Mouse (Mus musculus): ENCODE data around the gene Smchd1. TPM values are rescaled to one million over a fixed set of nuclear protein-coding genes. Genes with fewer than 3 reads are reported as not detected.

The Smchd1 gene
- 71.0 and 76.1 TPM in 2 replicates for polyA plus RNA-seq (2014; fragmentation: Nextera tagmentation; extraction: Ambion mirVana)

GRCm38 (mm10) chr17:71474762-71475704 is at the start of gene Smchd1:
TSS of gene Smchd1 (minus strand) at chr17:71475343.
- H3K27ac ChIP-seq (ENCODE audit: low read depth, low read length), result peak within 1 kb of the TSS; percentile 98
- peak within 1 kb of the TSS; percentile 87 for H3K4me3 ChIP-seq (ENCODE audit: low read depth, low read length)
- DNase-seq (ENCODE audit: low spot score, missing footprints) (peak; percentile 99), ATAC-seq (ENCODE audit: low FRiP score) (peak; percentile 96)
- peak within 1 kb of the TSS; percentile 97 for H3K9ac ChIP-seq (ENCODE audit: low read length)
- no peaks in the 10 kb centered on the region for H3K27me3 ChIP-seq (ENCODE audit: control insufficient read depth, insufficient read depth, low read length)
- peaks cover 7% of the 10 kb centered on the region for H3K4me1 ChIP-seq (ENCODE audit: control insufficient read depth, insufficient read depth, low read length)
- under 1% methylated on average over 97 of the region's 109 CpGs for WGBS
- peak within 1 kb of the TSS; percentile 64 for H3K4me2 ChIP-seq
- H3K36me3 ChIP-seq (ENCODE audit: control insufficient read depth, insufficient read depth, low read length), result no peaks in the 10 kb centered on the region
- no peaks in the 10 kb centered on the region for H3K9me3 ChIP-seq (ENCODE audit: control insufficient read depth, low read length)

GRCm38 (mm10) chr17:71510297-71510696 is 35.2 kb upstream of the Smchd1 start:
- no peaks in the 10 kb centered on the region for H3K4me1 ChIP-seq (ENCODE audit: control insufficient read depth, insufficient read depth, low read length)
- no peak overlapping the region for H3K27ac ChIP-seq (ENCODE audit: low read depth, low read length)
- H3K4me2 ChIP-seq, result no peak overlapping the region
- ATAC-seq (ENCODE audit: low FRiP score), result no peak
- no peaks in the 10 kb centered on the region for H3K27me3 ChIP-seq (ENCODE audit: control insufficient read depth, insufficient read depth, low read length)
- 98% methylated on average over 11 of the region's 11 CpGs for WGBS
- H3K4me3 ChIP-seq (ENCODE audit: low read depth, low read length), result no peak overlapping the region
- no peak overlapping the region for H3K9ac ChIP-seq (ENCODE audit: low read length)
- DNase-seq (ENCODE audit: low spot score, missing footprints), result no peak
- no peaks in the 10 kb centered on the region for H3K9me3 ChIP-seq (ENCODE audit: control insufficient read depth, low read length)
- H3K36me3 ChIP-seq (ENCODE audit: control insufficient read depth, insufficient read depth, low read length), result peaks cover 5% of the 10 kb centered on the region; the same call in 1 of the 2 replicates

- H3K9me3 ChIP-seq (ENCODE audit: control insufficient read depth, low read length), result no peaks in the 10 kb centered on the region
- peaks cover 8% of the 10 kb centered on the region; the same call in 1 of the 2 replicates for H3K36me3 ChIP-seq (ENCODE audit: control insufficient read depth, insufficient read depth, low read length)
- H3K27me3 ChIP-seq (ENCODE audit: control insufficient read depth, insufficient read depth, low read length), result no peaks in the 10 kb centered on the region
- H3K4me2 ChIP-seq, result no peak overlapping the region
- H3K4me3 ChIP-seq (ENCODE audit: low read depth, low read length), result no peak overlapping the region
- H3K4me1 ChIP-seq (ENCODE audit: control insufficient read depth, insufficient read depth, low read length), result no peaks in the 10 kb centered on the region
- ATAC-seq (ENCODE audit: low FRiP score), result no peak
- DNase-seq (ENCODE audit: low spot score, missing footprints), result no peak
- H3K9ac ChIP-seq (ENCODE audit: low read length), result no peak overlapping the region
- no peak overlapping the region for H3K27ac ChIP-seq (ENCODE audit: low read depth, low read length)
- 92% methylated on average over 8 of the region's 8 CpGs for WGBS
These were observed 31.7 kb upstream of the Smchd1 start for GRCm38 (mm10) chr17:71506832-71507231.

- Histone ChIP-seq H3K4me3 (ENCODE audit: low read depth, low read length) (no peak overlapping the region), H3K9me3 (ENCODE audit: control insufficient read depth, low read length) (no peaks in the 10 kb centered on the region), H3K27ac (ENCODE audit: low read depth, low read length) (no peak overlapping the region), H3K27me3 (ENCODE audit: control insufficient read depth, insufficient read depth, low read length) (no peaks in the 10 kb centered on the region), H3K4me2 (no peak overlapping the region), H3K9ac (ENCODE audit: low read length) (no peak overlapping the region), H3K36me3 (ENCODE audit: control insufficient read depth, insufficient read depth, low read length) (peaks cover 21% of the 10 kb centered on the region), H3K4me1 (ENCODE audit: control insufficient read depth, insufficient read depth, low read length) (no peaks in the 10 kb centered on the region)
- DNase-seq (ENCODE audit: low spot score, missing footprints), result no peak
- WGBS, result 96% methylated on average over 4 of the region's 4 CpGs
- no peak for ATAC-seq (ENCODE audit: low FRiP score)
These were observed 20.6 kb upstream of the Smchd1 start for GRCm38 (mm10) chr17:71495784-71496183.

DNA sequence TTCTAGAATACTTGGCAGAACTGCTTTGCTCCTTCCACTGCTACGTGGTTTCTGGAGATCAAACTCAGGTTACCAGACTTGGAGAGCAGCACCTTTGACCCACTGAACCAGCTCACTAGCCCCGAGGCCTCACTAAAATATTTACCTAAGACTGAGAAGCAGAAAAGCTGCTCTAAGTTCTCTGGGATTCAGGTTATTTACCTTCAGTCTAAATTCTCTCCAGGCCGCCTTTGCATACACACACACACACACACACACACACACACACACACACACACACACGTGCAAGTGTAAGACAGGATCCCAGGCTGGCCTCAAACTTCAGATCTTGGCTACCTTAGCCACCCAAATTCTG is 16.2 kb upstream of the Smchd1 start:
- H3K27ac ChIP-seq (ENCODE audit: low read depth, low read length), result no peak overlapping the region
- ATAC-seq (ENCODE audit: low FRiP score) (no peak), DNase-seq (ENCODE audit: low spot score, missing footprints) (no peak)
- 77% methylated on average over 4 of the region's 4 CpGs for WGBS
- no peak overlapping the region for H3K4me2 ChIP-seq
- no peaks in the 10 kb centered on the region for H3K27me3 ChIP-seq (ENCODE audit: control insufficient read depth, insufficient read depth, low read length)
- no peaks in the 10 kb centered on the region for H3K9me3 ChIP-seq (ENCODE audit: control insufficient read depth, low read length)
- no peak overlapping the region for H3K4me3 ChIP-seq (ENCODE audit: low read depth, low read length)
- H3K4me1 ChIP-seq (ENCODE audit: control insufficient read depth, insufficient read depth, low read length), result no peaks in the 10 kb centered on the region
- no peak overlapping the region for H3K9ac ChIP-seq (ENCODE audit: low read length)
- peaks cover 8% of the 10 kb centered on the region; the same call in 1 of the 2 replicates for H3K36me3 ChIP-seq (ENCODE audit: control insufficient read depth, insufficient read depth, low read length)

GRCm38 (mm10) chr17:71490666-71491331 is 15.7 kb upstream of the Smchd1 start:
- Histone ChIP-seq H3K4me2 (no peak overlapping the region), H3K9ac (ENCODE audit: low read length) (no peak overlapping the region), H3K4me1 (ENCODE audit: control insufficient read depth, insufficient read depth, low read length) (no peaks in the 10 kb centered on the region), H3K27ac (ENCODE audit: low read depth, low read length) (no peak overlapping the region), H3K9me3 (ENCODE audit: control insufficient read depth, low read length) (no peaks in the 10 kb centered on the region), H3K4me3 (ENCODE audit: low read depth, low read length) (no peak overlapping the region), H3K36me3 (ENCODE audit: control insufficient read depth, insufficient read depth, low read length) (peaks cover 7% of the 10 kb centered on the region; the same call in 1 of the 2 replicates), H3K27me3 (ENCODE audit: control insufficient read depth, insufficient read depth, low read length) (no peaks in the 10 kb centered on the region)
- DNase-seq (ENCODE audit: low spot score, missing footprints) (no peak), ATAC-seq (ENCODE audit: low FRiP score) (no peak)
- WGBS, result 89% methylated on average over 9 of the region's 9 CpGs

- no peaks in the 10 kb centered on the region for H3K27me3 ChIP-seq (ENCODE audit: control insufficient read depth, insufficient read depth, low read length)
- no peaks in the 10 kb centered on the region for H3K4me1 ChIP-seq (ENCODE audit: control insufficient read depth, insufficient read depth, low read length)
- no peak overlapping the region for H3K9ac ChIP-seq (ENCODE audit: low read length)
- DNase-seq (ENCODE audit: low spot score, missing footprints) (no peak), ATAC-seq (ENCODE audit: low FRiP score) (no peak)
- H3K4me2 ChIP-seq, result no peak overlapping the region
- WGBS, result 85% methylated on average over 9 of the region's 9 CpGs
- H3K9me3 ChIP-seq (ENCODE audit: control insufficient read depth, low read length), result no peaks in the 10 kb centered on the region
- H3K27ac ChIP-seq (ENCODE audit: low read depth, low read length), result no peak overlapping the region
- no peak overlapping the region for H3K4me3 ChIP-seq (ENCODE audit: low read depth, low read length)
- H3K36me3 ChIP-seq (ENCODE audit: control insufficient read depth, insufficient read depth, low read length), result no peaks in the 10 kb centered on the region; the same call in 1 of the 2 replicates
These were observed 14.7 kb upstream of the Smchd1 start for GRCm38 (mm10) chr17:71489703-71490461.

DNA sequence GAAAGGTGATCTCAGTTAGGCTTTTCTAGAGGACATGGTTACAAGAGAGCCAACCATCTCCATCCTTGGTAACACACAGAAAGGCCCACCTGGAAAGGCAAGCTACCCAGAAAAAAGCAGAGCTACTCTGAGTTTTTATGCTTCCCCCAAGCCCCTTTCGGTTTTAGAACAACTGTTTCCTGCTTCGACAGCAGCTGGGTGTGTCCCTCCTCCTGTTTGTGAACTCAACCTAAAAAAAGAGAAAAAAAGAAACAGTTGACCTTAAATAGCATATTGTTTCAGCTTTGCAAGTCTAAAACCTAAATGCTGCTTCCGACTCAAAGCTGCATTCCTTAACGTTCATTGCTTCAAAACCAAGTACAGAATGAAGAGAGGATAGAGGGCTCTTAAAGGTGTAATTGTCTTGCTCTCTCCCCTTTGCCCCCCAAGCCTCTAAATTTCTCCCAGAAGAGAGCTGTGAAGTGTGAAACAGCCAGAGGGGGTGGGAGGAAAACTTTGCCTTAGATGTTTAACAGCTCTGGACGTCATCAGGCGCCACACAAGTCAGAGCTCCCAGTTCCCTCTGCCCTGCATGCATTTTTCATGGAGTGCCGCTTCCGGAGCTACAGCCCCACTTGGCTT is 11.2 kb upstream of the Smchd1 start:
- ATAC-seq (ENCODE audit: low FRiP score) (no peak), DNase-seq (ENCODE audit: low spot score, missing footprints) (no peak)
- Histone ChIP-seq H3K27ac (ENCODE audit: low read depth, low read length) (no peak overlapping the region), H3K4me2 (no peak overlapping the region), H3K36me3 (ENCODE audit: control insufficient read depth, insufficient read depth, low read length) (no peaks in the 10 kb centered on the region), H3K4me3 (ENCODE audit: low read depth, low read length) (no peak overlapping the region), H3K4me1 (ENCODE audit: control insufficient read depth, insufficient read depth, low read length) (no peaks in the 10 kb centered on the region), H3K27me3 (ENCODE audit: control insufficient read depth, insufficient read depth, low read length) (no peaks in the 10 kb centered on the region), H3K9ac (ENCODE audit: low read length) (no peak overlapping the region), H3K9me3 (ENCODE audit: control insufficient read depth, low read length) (no peaks in the 10 kb centered on the region)
- 48% methylated on average over 8 of the region's 8 CpGs for WGBS
